Mouse (Mus musculus) kidney, embryonic 14.5 days (tissue): ENCODE results near the gene Ssu72. TPM values are rescaled to one million over a fixed set of nuclear protein-coding genes. Genes with fewer than 3 reads are reported as not detected.

ENCODE experiments used
- ATAC-seq: fragments of 200-750 bp; cut with Nextera tagmentation; 2 replicates; pipeline ENCODE4 v1.8.0; 2017; ENCODE audit warnings: moderate number of reproducible peaks, mild to moderate bottlenecking, moderate TSS enrichment, moderate library complexity; ENCODE audit not compliant: low FRiP score, low TSS enrichment
- H3K27ac ChIP-seq: fragments of 300-500 bp; sonication (generic); 2 replicates; pipeline ENCODE4 v1.5.1; 2014; ENCODE audit warnings: low read depth, mild to moderate bottlenecking, low read length, moderate library complexity, mixed read lengths
- H3K27me3 ChIP-seq: fragments of 300-500 bp; sonication (generic); 2 replicates; pipeline ENCODE4 v1.6.1; 2014; ENCODE audit warnings: mild to moderate bottlenecking, low read length; ENCODE audit not compliant: control insufficient read depth, insufficient read depth
- H3K36me3 ChIP-seq: fragments of 300-500 bp; sonication (generic); 2 replicates; pipeline ENCODE4 v1.6.1; 2014; ENCODE audit warnings: low read length, mixed read lengths; ENCODE audit not compliant: control insufficient read depth, insufficient read depth
- H3K4me1 ChIP-seq: fragments of 300-500 bp; sonication (generic); 2 replicates; pipeline ENCODE4 v1.6.1; 2014; ENCODE audit warnings: low read length, mixed read lengths; ENCODE audit not compliant: control insufficient read depth, insufficient read depth
- H3K4me2 ChIP-seq: fragments of 300-500 bp; sonication (generic); replicated peaks from 2 replicates; pipeline ENCODE4 v1.6.1; 2014; ENCODE audit warnings: low read depth, mild to moderate bottlenecking, low read length
- H3K4me3 ChIP-seq: fragments of 300-500 bp; sonication (generic); 2 replicates; pipeline ENCODE4 v1.5.1; 2014; ENCODE audit warnings: mild to moderate bottlenecking, low read length
- H3K9ac ChIP-seq: fragments of 300-500 bp; sonication (generic); 2 replicates; pipeline ENCODE4 v1.6.1; 2014; ENCODE audit warnings: low read depth, mild to moderate bottlenecking, low read length, moderate library complexity
- H3K9me3 ChIP-seq: fragments of 300-500 bp; sonication (generic); 2 replicates; pipeline ENCODE4 v1.6.1; 2016; ENCODE audit warnings: low read length; ENCODE audit not compliant: control insufficient read depth
- WGBS: fragments of 180-500 bp; shearing (Covaris S2); extraction: QIAGEN DNeasy Blood & Tissue Kit; methylation state at CpG from one replicate; pipeline ENCODE4 v1.1.7; 2014; 5-methylcytosine and 5-hydroxymethylcytosine counted together
- polyA plus RNA-seq: library from polyadenylated mRNA; unstranded; fragments of >200 nt; fragmentation: Nextera tagmentation; extraction: Ambion mirVana; gene quantifications from 2 replicates; pipeline ENCODE4 v1.2.1, GENCODE M21; 2014

The Ssu72 gene
- polyA plus RNA-seq, 1 experiment from 2014 or later, result 149 TPM

DNA sequence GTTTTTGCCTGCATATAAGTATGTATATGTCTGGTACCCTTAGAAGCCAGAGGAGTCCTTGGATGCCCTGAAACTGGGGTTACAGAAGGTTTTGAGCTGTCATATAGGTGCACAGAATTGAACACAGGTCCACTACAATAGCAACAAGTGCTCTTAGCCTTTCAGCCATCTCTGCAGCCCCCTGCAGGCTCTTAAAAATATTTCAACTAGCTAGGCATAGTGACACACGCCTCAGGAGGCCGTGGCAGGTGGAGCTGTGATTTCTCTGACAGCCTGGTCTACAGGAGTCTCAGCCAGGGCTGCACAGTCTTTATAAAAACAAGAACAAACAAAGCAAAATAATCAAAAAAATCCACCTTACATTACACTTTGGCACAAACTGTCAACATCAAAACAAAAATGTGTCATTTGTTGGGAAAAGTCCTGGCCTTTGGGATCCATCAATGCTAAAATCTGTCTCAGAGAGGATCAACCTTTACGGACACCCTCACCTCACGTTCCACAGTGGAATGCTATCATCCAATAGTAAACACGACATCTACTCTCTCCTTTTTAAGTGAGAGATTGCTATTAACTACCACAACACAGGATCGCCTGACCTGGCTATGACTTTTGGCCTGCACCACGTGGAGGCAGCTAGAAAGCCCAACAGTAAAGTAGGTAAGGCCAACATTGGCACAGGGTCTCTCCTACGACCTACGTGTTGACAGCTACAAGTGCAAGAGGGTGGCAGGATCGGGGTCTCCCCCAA is 55.4 kb downstream of the Ssu72 start:
- Histone ChIP-seq H3K4me2 (peak overlapping the region; percentile 95), H3K9me3 (no peaks in the 10 kb centered on the region), H3K4me3 (peak overlapping the region; percentile 91), H3K27ac (no peak overlapping the region), H3K9ac (peak overlapping the region; percentile 76), H3K36me3 (peaks cover 22% of the 10 kb centered on the region), H3K27me3 (no peaks in the 10 kb centered on the region), H3K4me1 (peaks cover 8% of the 10 kb centered on the region)
- whole genome bisulfite sequencing, result 3% methylated on average over 10 of the region's 10 CpGs
- ATAC-seq, result peak; percentile 20; the same call in 1 of the 2 replicates

DNA sequence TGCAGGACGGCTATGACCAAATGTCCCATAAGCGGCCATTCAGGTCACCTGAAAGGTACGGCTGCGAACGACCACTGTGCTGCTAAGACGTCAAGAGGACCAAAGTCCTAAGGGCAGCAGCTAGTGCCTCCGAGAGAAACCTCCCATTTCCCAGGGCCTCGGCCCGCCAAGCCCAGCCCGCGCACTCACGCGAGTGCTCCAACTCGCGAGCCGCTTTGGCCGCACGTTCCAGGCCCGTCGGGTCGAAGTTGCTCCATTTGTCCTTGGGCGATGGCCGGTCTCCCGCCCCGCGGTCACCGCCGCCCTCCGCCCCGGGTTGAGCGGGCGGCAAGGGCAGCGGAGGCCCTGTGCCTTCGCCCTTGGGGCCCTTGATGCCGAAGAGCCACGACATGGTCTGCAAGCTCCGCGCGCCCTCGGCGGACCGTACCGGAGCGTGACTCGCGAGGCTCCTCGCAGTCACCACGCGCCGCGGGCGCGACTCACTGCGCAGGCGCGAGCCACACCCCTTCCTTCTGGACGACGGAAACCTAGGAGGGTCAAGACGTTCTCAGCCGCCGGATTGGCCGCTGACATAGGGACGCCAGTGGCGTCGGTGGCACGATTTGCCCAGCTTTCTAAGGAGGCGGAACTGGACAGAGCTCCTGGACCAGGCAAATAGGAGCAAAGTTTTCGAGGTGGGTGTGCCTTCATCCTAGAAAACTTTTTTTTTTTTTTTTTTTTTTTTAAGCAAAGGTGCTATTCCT is 56.2 kb downstream of the Ssu72 start, which contains the start of gene Atad3a:
TSS of gene Atad3a (minus strand) at position 481 of the 743 bp plus-strand sequence.
- peak within 1 kb of the TSS; percentile 27; the same call in 1 of the 2 replicates for H3K27ac ChIP-seq
- peak; percentile 98 for ATAC-seq
- peaks cover 14% of the 10 kb centered on the region for H3K36me3 ChIP-seq
- no peaks in the 10 kb centered on the region for H3K27me3 ChIP-seq
- peak within 1 kb of the TSS; percentile 91 for H3K4me3 ChIP-seq
- WGBS, result under 1% methylated on average over 68 of the region's 68 CpGs
- peak within 1 kb of the TSS; percentile 76 for H3K9ac ChIP-seq
- peak within 1 kb of the TSS; percentile 95 for H3K4me2 ChIP-seq
- H3K4me1 ChIP-seq, result peaks cover 8% of the 10 kb centered on the region
- no peaks in the 10 kb centered on the region for H3K9me3 ChIP-seq

DNA sequence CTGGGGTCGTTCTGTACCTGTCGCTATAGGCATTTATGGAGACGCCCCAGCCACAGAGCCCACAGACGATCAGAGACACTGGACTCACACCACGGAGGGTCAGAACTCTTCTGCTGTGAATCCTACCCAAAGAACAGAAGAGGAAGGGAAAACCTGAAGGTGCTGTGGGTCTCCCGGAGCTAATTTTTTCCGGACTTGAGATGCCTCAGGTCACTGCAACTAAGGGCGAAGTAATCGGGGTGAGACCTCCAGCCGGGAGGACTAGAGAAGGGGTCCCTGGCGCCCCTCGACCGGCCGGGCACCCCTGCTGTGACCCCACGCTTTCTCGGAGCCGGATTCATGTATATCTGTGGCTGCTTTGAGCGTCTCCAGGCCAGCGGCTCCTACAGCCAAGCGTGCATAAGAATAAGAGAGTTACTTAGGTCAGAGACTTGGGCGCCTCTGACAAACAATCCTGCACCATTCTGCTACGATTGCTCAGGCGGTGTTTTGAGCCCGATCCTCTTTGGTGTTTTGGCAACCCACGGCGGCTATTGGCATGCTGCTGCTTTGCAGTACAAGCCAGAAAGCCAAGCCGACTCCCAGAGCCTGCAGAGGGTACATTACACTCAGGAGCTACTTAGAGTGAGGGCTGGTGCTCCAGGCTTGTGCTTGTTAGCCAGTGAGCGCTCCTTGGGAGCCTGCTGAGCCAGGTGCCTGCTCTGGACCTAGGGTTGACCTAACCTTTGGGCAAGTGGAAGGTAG is 56.9 kb downstream of the Ssu72 start:
- 3% methylated on average over 28 of the region's 28 CpGs for WGBS
- Histone ChIP-seq H3K9ac (peak overlapping the region; percentile 71), H3K9me3 (no peaks in the 10 kb centered on the region), H3K4me1 (peaks cover 8% of the 10 kb centered on the region), H3K4me3 (peak overlapping the region; percentile 91), H3K36me3 (peaks cover 8% of the 10 kb centered on the region), H3K27ac (peak overlapping the region; percentile 27; the same call in 1 of the 2 replicates), H3K27me3 (no peaks in the 10 kb centered on the region), H3K4me2 (peak overlapping the region; percentile 95)
- ATAC-seq, result no peak; the same call in 1 of the 2 replicates

DNA sequence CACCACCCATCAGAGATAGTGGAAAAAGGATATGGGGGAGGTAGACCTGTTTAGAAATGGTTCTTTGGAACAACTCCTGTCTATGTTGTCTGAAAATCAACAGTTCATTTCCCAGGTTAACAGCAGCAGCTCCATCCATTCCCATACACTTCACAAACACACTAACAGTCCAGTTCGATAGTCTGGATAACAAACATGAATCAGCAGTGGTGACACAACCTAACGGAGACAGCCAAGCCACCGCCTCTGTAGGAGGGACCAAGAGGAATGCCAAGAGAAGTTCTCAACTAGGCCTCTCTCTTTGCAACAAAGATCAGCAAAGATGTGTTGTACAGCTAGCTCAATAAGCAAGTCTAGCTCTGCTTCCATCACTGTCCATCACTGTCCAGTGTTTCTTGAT is 57.8 kb downstream of the Ssu72 start:
- H3K4me2 ChIP-seq, result no peak overlapping the region
- WGBS, result 90% methylated on average over 3 of the region's 3 CpGs

DNA sequence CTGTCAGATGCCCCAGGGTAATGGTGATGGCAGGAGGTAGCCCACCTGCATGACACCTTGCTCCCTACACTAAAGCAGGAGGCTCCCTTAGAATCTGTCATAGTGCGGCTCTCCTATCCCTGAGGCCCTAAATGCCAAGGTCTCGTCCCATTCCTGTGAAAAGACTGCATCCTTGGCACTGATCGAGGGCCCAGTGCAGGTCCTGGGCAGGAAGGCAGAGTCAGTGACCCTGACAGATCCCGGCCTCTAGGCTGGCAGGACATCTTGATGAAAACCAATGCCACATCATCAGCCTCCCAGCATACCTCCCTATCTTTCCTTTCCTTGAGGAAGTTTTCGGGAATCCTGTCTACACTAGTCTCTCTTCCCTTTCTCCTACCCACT is 64.9 kb downstream of the Ssu72 start:
- Histone ChIP-seq H3K36me3 (no peaks in the 10 kb centered on the region), H3K4me3 (peak overlapping the region; percentile 48), H3K9ac (peak overlapping the region; percentile 80), H3K4me1 (peaks cover 12% of the 10 kb centered on the region; the same call in 1 of the 2 replicates), H3K9me3 (no peaks in the 10 kb centered on the region), H3K27ac (0 out of 2 replicates have a peak overlapping the region, but pooled peaks have one; percentile 20), H3K27me3 (peaks cover 8% of the 10 kb centered on the region; the same call in 1 of the 2 replicates), H3K4me2 (peak overlapping the region; percentile 65)
- no peak for ATAC-seq
- WGBS, result 57% methylated on average over 5 of the region's 5 CpGs

More for the DNA sequence above, 57.8 kb downstream of the Ssu72 start:
- Histone ChIP-seq H3K27me3 (no peaks in the 10 kb centered on the region), H3K36me3 (no peaks in the 10 kb centered on the region), H3K4me3 (no peak overlapping the region), H3K9me3 (no peaks in the 10 kb centered on the region), H3K9ac (no peak overlapping the region), H3K27ac (no peak overlapping the region), H3K4me1 (peaks cover 8% of the 10 kb centered on the region)
- ATAC-seq, result no peak

DNA sequence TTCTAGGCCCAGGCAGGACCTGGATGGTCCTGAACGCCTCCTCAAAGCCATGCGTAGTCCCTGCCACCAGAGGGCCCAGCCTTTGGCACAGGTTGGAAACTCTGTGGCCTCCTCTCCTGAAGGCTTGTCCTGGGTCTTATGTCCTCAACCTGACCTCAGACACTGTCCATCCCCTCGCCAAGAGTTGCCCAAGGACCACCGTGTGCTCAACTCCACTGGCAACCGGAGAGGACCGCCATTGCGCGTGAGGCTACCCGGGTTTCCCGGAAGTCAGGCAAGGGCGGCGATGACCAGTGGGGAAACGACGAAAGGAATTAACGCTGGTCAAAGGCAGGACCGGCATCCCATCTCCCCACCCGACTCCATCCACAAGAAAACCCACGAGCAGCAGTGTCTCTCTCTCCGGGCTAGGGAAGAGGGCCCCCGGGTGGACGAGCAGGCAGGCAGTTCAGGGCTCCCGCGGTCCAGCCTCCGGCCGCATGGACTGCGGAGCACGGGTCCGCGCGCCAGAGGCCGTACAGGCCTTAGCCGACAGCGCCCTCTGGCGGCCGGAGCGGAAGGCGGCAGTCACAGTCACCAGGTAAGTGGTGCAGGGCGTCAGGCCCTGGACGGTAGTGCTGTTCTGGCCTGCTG is 65.4 kb downstream of the Ssu72 start:
- peaks cover 12% of the 10 kb centered on the region; the same call in 1 of the 2 replicates for H3K4me1 ChIP-seq

DNA sequence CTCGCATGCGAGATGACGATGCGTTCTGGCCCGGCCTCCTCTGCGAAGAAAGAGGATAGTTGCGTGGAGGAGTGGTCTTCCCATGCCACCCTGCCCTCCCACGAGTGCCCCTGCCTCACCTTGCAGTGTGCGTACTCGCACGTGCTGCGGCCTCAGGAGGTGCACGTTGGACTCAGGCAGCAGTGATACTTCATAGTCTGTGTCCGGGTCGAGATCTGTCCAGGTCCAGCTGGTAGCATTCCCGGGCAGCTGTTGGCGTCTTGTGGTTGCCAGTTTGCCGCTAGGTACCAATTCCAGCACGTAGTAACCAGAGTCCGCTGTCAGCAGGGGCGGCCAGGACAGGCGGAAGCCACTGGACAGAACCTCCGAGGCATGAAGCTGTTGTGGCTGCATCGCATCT is 66.0 kb downstream of the Ssu72 start:
- H3K27ac ChIP-seq, result no peak overlapping the region
- ATAC-seq, result no peak; the same call in 1 of the 2 replicates
- no peaks in the 10 kb centered on the region for H3K9me3 ChIP-seq
- peaks cover 8% of the 10 kb centered on the region; the same call in 1 of the 2 replicates for H3K27me3 ChIP-seq
- peak overlapping the region; percentile 65 for H3K4me2 ChIP-seq
- WGBS, result 45% methylated on average over 24 of the region's 24 CpGs
- peak overlapping the region; percentile 48 for H3K4me3 ChIP-seq
- peaks cover 12% of the 10 kb centered on the region; the same call in 1 of the 2 replicates for H3K4me1 ChIP-seq
- peak overlapping the region; percentile 80; the same call in 1 of the 2 replicates for H3K9ac ChIP-seq
- H3K36me3 ChIP-seq, result no peaks in the 10 kb centered on the region

More for the DNA sequence above, 65.4 kb downstream of the Ssu72 start:
- ATAC-seq, result peak; percentile 90
- Histone ChIP-seq H3K9me3 (no peaks in the 10 kb centered on the region), H3K4me2 (peak overlapping the region; percentile 65), H3K9ac (peak overlapping the region; percentile 80), H3K36me3 (no peaks in the 10 kb centered on the region), H3K27me3 (peaks cover 8% of the 10 kb centered on the region; the same call in 1 of the 2 replicates), H3K4me3 (peak overlapping the region; percentile 48), H3K27ac (peak overlapping the region; percentile 20; the same call in 1 of the 2 replicates)
- WGBS, result under 1% methylated on average over 39 of the region's 39 CpGs

DNA sequence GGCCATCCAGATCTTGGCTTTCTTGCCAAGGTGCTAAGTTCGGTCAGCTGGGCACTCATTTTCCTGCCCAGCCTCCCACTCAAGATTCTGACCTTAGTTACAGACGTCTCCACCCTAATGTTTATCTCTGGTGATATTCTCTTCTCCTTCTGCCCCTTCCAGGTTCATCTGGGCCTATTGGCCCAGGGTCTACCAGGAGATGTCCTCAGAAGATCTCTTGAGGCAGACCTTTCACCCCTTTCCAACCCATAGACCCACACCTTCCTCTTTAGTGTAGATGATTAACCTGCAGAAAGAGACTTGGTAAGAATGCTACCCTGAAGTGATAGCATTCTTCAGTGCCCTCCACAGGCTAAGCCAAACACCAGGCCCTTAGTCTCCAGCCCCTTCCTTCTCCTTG is 67.1 kb downstream of the Ssu72 start:
- Histone ChIP-seq H3K4me1 (peaks cover 13% of the 10 kb centered on the region; the same call in 1 of the 2 replicates), H3K27me3 (peaks cover 8% of the 10 kb centered on the region; the same call in 1 of the 2 replicates), H3K27ac (no peak overlapping the region), H3K36me3 (no peaks in the 10 kb centered on the region), H3K9ac (no peak overlapping the region), H3K4me3 (no peak overlapping the region), H3K9me3 (no peaks in the 10 kb centered on the region), H3K4me2 (no peak overlapping the region)
- no peak for ATAC-seq
- 76% methylated on average over 2 of the region's 2 CpGs for WGBS
